Mouse (Mus musculus) small intestine, adult 2 months (tissue): Measurements from ENCODE around the gene Brsk2. TPM values are rescaled to one million over a fixed set of nuclear protein-coding genes. Genes with fewer than 3 reads are reported as not detected.

ENCODE experiments used
- H3K27ac ChIP-seq: fragments of 200-500 bp; 2 replicates; pipeline ENCODE4 v1.5.1; 2012; ENCODE audit warnings: low read depth, low read length, control low read depth, inconsistent platforms; ENCODE audit not compliant: insufficient read depth
- H3K27me3 ChIP-seq: fragments of 200-500 bp; 2 replicates; pipeline ENCODE4 v1.6.1; 2012; ENCODE audit warnings: mild to moderate bottlenecking, moderate library complexity, low read length, inconsistent platforms; ENCODE audit not compliant: control insufficient read depth, insufficient read depth
- H3K36me3 ChIP-seq: fragments of 200-500 bp; 2 replicates; pipeline ENCODE4 v1.6.1; 2012; ENCODE audit warnings: mild to moderate bottlenecking, low read length, control low read depth, inconsistent platforms; ENCODE audit not compliant: control insufficient read depth, insufficient read depth
- H3K4me1 ChIP-seq: fragments of 200-500 bp; 2 replicates; pipeline ENCODE4 v1.6.1; 2012; ENCODE audit warnings: low read length, inconsistent platforms, mixed read lengths; ENCODE audit not compliant: control insufficient read depth, insufficient read depth, insufficient read length
- H3K4me3 ChIP-seq: fragments of 200-500 bp; 2 replicates; pipeline ENCODE4 v1.5.1; 2012; ENCODE audit warnings: low read depth, mild to moderate bottlenecking, control low read depth, inconsistent platforms, low read length, moderate library complexity
- CTCF ChIP-seq: fragments of 200-500 bp; IDR thresholded peaks from 2 replicates; pipeline ENCODE4 v1.5.1; 2012; ENCODE audit warnings: low read depth, mild to moderate bottlenecking, control low read depth, inconsistent platforms, low read length, moderate library complexity, mixed read lengths; ENCODE audit not compliant: insufficient replicate concordance, insufficient read length; ENCODE audit errors: extremely low read depth
- POLR2A ChIP-seq: fragments of 200-500 bp; IDR thresholded peaks from 2 replicates; pipeline ENCODE4 v1.6.1; 2012; ENCODE audit warnings: low read depth, mild to moderate bottlenecking, control low read depth, inconsistent platforms, low read length, moderate library complexity
- WGBS: fragments of 180-500 bp; shearing (Covaris S2); methylation state at CpG from one replicate; pipeline ENCODE4 v1.1.7; 2018; 5-methylcytosine and 5-hydroxymethylcytosine counted together
- polyA plus RNA-seq: library from polyadenylated mRNA; depleted of rRNA; stranded (reverse); fragments of >200 nt; gene quantifications from 2 replicates; pipeline ENCODE4 v1.2.3, GENCODE M21; 2012

The Brsk2 gene
- polyA plus RNA-seq, 1 experiment, result 0.51 TPM

- Histone ChIP-seq H3K4me1 (no peaks in the 10 kb centered on the region), H3K4me3 (no peak overlapping the region), H3K36me3 (no peaks in the 10 kb centered on the region), H3K27me3 (no peaks in the 10 kb centered on the region), H3K27ac (no peak overlapping the region)
- TF ChIP-seq POLR2A, result no peak
- peak; percentile 98 for TF ChIP-seq CTCF
- WGBS, result 4% methylated on average over 7 of the region's 7 CpGs
Observed at GRCm38 (mm10) chr7:141924917-141925316, 24.6 kb upstream of the Brsk2 start.

GRCm38 (mm10) chr7:141928642-141929041 lies 20.9 kb upstream of the Brsk2 start:
- WGBS, result 66% methylated on average over 10 of the region's 10 CpGs
- Histone ChIP-seq H3K4me3 (no peak overlapping the region), H3K36me3 (no peaks in the 10 kb centered on the region), H3K4me1 (no peaks in the 10 kb centered on the region), H3K27me3 (no peaks in the 10 kb centered on the region), H3K27ac (no peak overlapping the region)
- TF ChIP-seq POLR2A (no peak), CTCF (no peak)

- H3K27me3 ChIP-seq, result no peaks in the 10 kb centered on the region
- WGBS, result 61% methylated on average over 7 of the region's 7 CpGs
- H3K36me3 ChIP-seq, result no peaks in the 10 kb centered on the region
- H3K4me1 ChIP-seq, result no peaks in the 10 kb centered on the region
- TF ChIP-seq POLR2A (no peak), CTCF (no peak)
- H3K4me3 ChIP-seq, result no peak overlapping the region
- H3K27ac ChIP-seq, result no peak overlapping the region
Observed at GRCm38 (mm10) chr7:141934128-141934898, 15.2 kb upstream of the Brsk2 start.

- Histone ChIP-seq H3K27ac (no peak overlapping the region), H3K27me3 (no peaks in the 10 kb centered on the region), H3K36me3 (no peaks in the 10 kb centered on the region), H3K4me3 (no peak overlapping the region), H3K4me1 (no peaks in the 10 kb centered on the region)
- WGBS, result 91% methylated on average over 6 of the region's 6 CpGs
- TF ChIP-seq CTCF (no peak), POLR2A (no peak)
Observed at GRCm38 (mm10) chr7:141934951-141935350, 14.6 kb upstream of the Brsk2 start.

- H3K27ac ChIP-seq, result no peak overlapping the region
- no peak for TF ChIP-seq CTCF
- TF ChIP-seq POLR2A, result no peak
- H3K4me1 ChIP-seq, result no peaks in the 10 kb centered on the region
- peaks cover 6% of the 10 kb centered on the region; the same call in 1 of the 2 replicates for H3K27me3 ChIP-seq
- no peaks in the 10 kb centered on the region for H3K36me3 ChIP-seq
- H3K4me3 ChIP-seq, result no peak overlapping the region
- whole genome bisulfite sequencing, result 68% methylated on average over 5 of the region's 5 CpGs
Observed at GRCm38 (mm10) chr7:141943444-141943843, 6.1 kb upstream of the Brsk2 start.

GRCm38 (mm10) chr7:141945927-141946326 lies 3.6 kb upstream of the Brsk2 start:
- TF ChIP-seq POLR2A (no peak), CTCF (no peak)
- H3K27me3 ChIP-seq, result peaks cover 26% of the 10 kb centered on the region

GRCm38 (mm10) chr7:141947512-141947911 lies 2.0 kb upstream of the Brsk2 start:
- Histone ChIP-seq H3K27me3 (peaks cover 32% of the 10 kb centered on the region), H3K27ac (no peak overlapping the region), H3K36me3 (no peaks in the 10 kb centered on the region), H3K4me3 (no peak overlapping the region), H3K4me1 (peaks cover 3% of the 10 kb centered on the region)
- TF ChIP-seq CTCF (no peak), POLR2A (no peak)

More at GRCm38 (mm10) chr7:141945927-141946326, 3.6 kb upstream of the Brsk2 start:
- no peaks in the 10 kb centered on the region for H3K36me3 ChIP-seq
- H3K4me1 ChIP-seq, result peaks cover 3% of the 10 kb centered on the region
- no peak overlapping the region for H3K4me3 ChIP-seq
- 24% methylated on average over 7 of the region's 7 CpGs for WGBS
- H3K27ac ChIP-seq, result no peak overlapping the region

- WGBS, result 54% methylated on average over 1 of the region's 1 CpGs
Observed at GRCm38 (mm10) chr7:141948045-141948444, 1.5 kb upstream of the Brsk2 start.

More at GRCm38 (mm10) chr7:141948045-141948444, 1.5 kb upstream of the Brsk2 start:
- Histone ChIP-seq H3K4me3 (no peak overlapping the region), H3K4me1 (peaks cover 3% of the 10 kb centered on the region), H3K27ac (no peak overlapping the region), H3K36me3 (no peaks in the 10 kb centered on the region), H3K27me3 (peaks cover 35% of the 10 kb centered on the region)
- TF ChIP-seq CTCF (no peak; the same call in 1 of the 2 replicates), POLR2A (no peak)
